Mouse (Mus musculus): ENCODE data around the gene Rpl7a. TPM values are rescaled to one million over a fixed set of nuclear protein-coding genes. Genes with fewer than 3 reads are reported as not detected.

Rpl7a gene
- total and polyA plus RNA-seq, 2 experiments from 2014 or later: 467 to 1,008 TPM

DNA sequence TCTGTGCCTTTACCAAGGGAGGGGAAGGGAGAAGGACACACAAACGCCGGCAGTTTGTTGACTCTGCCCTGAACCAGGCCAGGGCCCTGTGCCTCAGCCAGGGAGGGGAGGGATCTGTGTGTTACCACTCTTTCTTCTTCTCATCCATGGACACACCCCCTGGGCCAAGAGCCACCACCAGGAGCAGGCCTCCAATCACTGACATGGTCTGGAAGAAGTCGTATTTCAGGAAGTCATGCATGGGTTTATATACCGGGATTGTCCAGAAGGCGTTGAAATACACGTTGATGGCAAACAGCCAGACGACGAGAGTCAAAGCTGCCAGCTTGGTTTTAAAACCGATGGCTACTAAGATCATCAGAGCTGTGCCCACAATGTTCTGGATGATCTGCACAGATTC is 11.2 kb downstream of the Rpl7a start:
- Histone ChIP-seq H3K27me3 (ENCODE audit: insufficient read depth, low read length) (no peaks in the 10 kb centered on the region), H3K9ac (replicated peaks; ENCODE audit: low read length) (no peak overlapping the region), H3K4me3 (ENCODE audit: low read length) (no peak overlapping the region), H3K36me3 (ENCODE audit: insufficient read depth, low read length) (peaks cover 73% of the 10 kb centered on the region), H3K27ac (no peak overlapping the region), H3K4me1 (ENCODE audit: insufficient read depth, low read length) (peaks cover 10% of the 10 kb centered on the region), H3K9me3 (ENCODE audit: low read length) (no peaks in the 10 kb centered on the region), H3K4me2 (ENCODE audit: low read depth, low read length) (no peak overlapping the region)
- ATAC-seq (no peak), DNase-seq (ENCODE audit: low spot score) (no peak)
- 76% methylated on average over 9 of the region's 9 CpGs for WGBS
- no peak for TF ChIP-seq CTCF (IDR thresholded peaks at IDR 0.05; ENCODE audit: low read depth)

DNA sequence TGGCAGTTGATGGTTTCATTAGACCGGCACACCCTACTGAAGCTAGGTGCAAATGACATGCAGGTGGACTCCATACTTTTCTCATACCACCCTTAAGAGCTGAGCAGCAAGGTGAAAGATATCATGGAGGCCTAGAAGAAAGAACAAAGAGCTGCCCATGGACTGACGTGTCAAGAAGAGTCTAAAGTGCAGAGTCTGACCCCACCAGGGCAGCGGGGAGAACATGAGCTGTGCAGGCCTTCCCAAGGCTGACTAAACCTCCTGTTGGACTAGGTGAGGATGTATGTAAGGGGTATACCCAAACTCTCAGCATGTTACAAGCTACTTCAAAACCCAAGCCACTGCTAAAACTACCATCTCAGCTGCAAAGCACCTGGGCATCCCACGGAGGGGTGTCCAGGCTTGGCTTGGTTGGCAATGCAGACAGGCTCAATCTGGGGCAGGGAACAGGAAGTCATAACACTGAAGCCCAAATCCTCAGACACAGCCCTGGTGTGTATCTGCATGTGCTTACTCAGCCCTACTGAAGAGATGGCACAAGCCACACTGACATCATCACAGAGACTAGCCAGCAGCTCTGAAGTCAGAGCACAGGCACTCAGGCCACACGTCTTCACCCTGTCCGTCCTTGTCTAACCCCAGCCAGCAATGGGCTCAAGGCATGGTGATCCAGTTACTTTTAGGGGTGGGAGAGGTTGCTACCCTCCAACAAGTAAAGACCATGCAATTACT is 17.3 kb downstream of the Rpl7a start:
- no peak for TF ChIP-seq CTCF (IDR thresholded peaks at IDR 0.05; ENCODE audit: low read depth)

DNA sequence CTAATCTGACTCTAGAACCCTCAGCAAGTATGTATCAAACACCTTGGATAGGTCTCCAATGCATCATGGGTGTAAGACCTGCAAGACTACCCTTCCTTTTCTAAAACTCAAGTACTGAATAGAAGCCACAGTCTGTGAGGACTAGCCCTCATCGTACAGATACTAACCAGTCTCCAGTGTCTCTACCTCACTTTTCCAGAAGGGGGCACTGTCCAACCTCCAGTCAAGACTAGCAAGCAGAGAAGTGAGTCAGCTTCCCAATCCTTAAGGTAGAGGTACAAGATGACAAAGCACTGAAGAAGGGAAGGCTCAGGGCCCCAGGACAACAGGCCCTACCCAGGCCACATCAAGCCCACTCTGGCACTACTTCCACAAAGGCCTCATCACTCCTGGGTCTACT is 19.8 kb downstream of the Rpl7a start:
- ATAC-seq (no peak), DNase-seq (ENCODE audit: low spot score) (peak; percentile 75)
- no peak overlapping the region for H3K9ac ChIP-seq (replicated peaks; ENCODE audit: low read length)
- peak; percentile 74 for TF ChIP-seq CTCF (IDR thresholded peaks at IDR 0.05; ENCODE audit: low read depth)
- H3K36me3 ChIP-seq (ENCODE audit: insufficient read depth, low read length): peaks cover 3% of the 10 kb centered on the region; the same call in 1 of the 2 replicates
- H3K9me3 ChIP-seq (ENCODE audit: low read length): no peaks in the 10 kb centered on the region
- WGBS: 36% methylated on average over 1 of the region's 1 CpGs
- H3K27me3 ChIP-seq (ENCODE audit: insufficient read depth, low read length): no peaks in the 10 kb centered on the region
- H3K4me2 ChIP-seq (ENCODE audit: low read depth, low read length): no peak overlapping the region
- peaks cover 8% of the 10 kb centered on the region; the same call in 1 of the 2 replicates for H3K4me1 ChIP-seq (ENCODE audit: insufficient read depth, low read length)
- H3K4me3 ChIP-seq (ENCODE audit: low read length): no peak overlapping the region
- H3K27ac ChIP-seq: no peak overlapping the region

More for the DNA sequence above, 17.3 kb downstream of the Rpl7a start:
- Histone ChIP-seq H3K4me3 (ENCODE audit: low read length) (no peak overlapping the region), H3K9me3 (ENCODE audit: low read length) (no peaks in the 10 kb centered on the region), H3K27me3 (ENCODE audit: insufficient read depth, low read length) (no peaks in the 10 kb centered on the region), H3K4me1 (ENCODE audit: insufficient read depth, low read length) (peaks cover 8% of the 10 kb centered on the region; the same call in 1 of the 2 replicates), H3K36me3 (ENCODE audit: insufficient read depth, low read length) (peaks cover 28% of the 10 kb centered on the region), H3K9ac (replicated peaks; ENCODE audit: low read length) (0 out of 2 replicates have a peak overlapping the region, but pooled peaks have one; percentile 17), H3K27ac (no peak overlapping the region), H3K4me2 (ENCODE audit: low read depth, low read length) (no peak overlapping the region)
- DNase-seq (ENCODE audit: low spot score) (no peak), ATAC-seq (no peak)
- 90% methylated on average over 6 of the region's 6 CpGs for WGBS

DNA sequence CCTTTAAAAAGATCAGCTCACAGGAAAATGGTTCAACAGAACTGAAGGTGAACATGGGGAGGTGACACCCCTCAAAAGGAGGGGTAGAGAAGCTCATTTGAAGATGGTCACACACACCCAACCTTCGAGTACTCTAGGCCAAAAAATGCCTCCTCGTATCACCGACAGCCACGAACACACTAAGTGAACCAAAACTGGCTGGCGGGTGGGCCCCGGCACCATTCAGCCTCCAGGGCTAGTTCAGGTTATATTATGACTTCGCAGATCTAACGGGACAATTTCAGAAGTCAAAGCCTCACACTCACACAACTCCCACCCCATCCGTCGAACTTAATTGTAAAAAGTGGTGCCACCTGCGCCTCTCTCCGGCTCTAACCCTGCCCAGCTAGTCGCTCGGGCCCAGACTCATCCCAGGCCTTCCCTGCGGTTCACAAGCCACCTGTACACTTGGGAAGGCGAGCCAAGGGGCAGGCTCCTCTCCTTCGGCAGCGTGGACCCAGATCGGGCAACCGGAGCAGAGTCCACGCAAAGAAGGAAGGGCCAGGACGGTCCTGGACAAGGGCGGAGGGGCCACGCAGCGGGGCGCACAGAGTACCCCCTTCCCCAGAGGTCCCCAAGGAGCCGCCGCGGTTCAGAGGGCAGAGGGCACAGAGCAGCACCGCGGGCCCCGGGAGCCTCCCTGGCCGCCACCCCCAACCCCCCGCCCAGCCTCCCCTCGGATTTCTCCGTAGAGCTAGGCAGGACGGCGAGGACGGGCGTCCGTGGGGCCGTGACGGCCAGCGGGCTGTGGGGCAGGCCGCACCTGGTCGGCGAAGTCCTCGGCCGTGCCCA is 22.1 kb downstream of the Rpl7a start:
- H3K27ac ChIP-seq: peak overlapping the region; percentile 88
- ATAC-seq (peak; percentile 1; the same call in 1 of the 2 replicates), DNase-seq (ENCODE audit: low spot score) (no peak)
- H3K9me3 ChIP-seq (ENCODE audit: low read length): no peaks in the 10 kb centered on the region
- WGBS: 2% methylated on average over 34 of the region's 49 CpGs
- H3K27me3 ChIP-seq (ENCODE audit: insufficient read depth, low read length): no peaks in the 10 kb centered on the region
- peak overlapping the region; percentile 85 for H3K4me2 ChIP-seq (ENCODE audit: low read depth, low read length)
- peak overlapping the region; percentile 93 for H3K4me3 ChIP-seq (ENCODE audit: low read length)
- TF ChIP-seq CTCF (IDR thresholded peaks at IDR 0.05; ENCODE audit: low read depth): no peak
- no peaks in the 10 kb centered on the region for H3K36me3 ChIP-seq (ENCODE audit: insufficient read depth, low read length)
- peaks cover 8% of the 10 kb centered on the region; the same call in 1 of the 2 replicates for H3K4me1 ChIP-seq (ENCODE audit: insufficient read depth, low read length)
- peak overlapping the region; percentile 97 for H3K9ac ChIP-seq (replicated peaks; ENCODE audit: low read length)

DNA sequence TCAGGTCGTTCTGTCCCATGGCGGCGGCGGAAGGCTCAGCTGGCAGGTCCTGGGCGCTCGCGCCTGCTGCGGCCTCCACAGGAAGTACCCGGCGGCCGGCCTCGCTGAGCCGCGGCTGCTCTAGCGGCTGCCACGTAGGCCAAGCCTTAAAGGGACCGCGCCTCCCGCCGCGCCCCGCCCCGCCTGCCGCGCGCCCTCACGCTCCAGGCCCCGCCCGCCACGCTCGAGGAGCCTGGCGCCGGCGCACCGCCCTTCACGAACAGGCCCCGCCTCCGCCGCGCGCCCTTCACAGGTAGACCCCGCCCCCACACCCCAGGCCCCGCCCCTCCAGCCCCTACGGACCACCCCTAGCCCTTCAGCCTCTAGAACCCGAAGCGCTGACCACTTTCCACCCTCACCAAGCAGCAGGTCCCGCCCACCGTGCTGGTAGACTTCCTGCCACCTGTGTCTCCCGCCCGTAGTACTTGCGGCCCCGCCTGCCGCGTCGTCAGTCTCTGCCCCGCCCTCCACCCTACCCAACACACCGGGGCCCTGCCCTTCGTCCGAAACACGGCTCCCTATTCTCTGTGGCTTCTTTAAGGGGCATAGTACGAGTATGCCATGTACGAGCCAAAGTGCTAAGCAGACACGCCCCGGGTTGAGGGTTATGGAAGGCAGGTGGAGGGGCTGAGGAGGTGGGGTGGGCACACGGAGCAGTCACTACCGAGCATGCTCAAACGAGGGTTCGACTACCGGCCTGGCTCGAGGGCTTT is 22.9 kb downstream of the Rpl7a start, which contains the start of the genes Surf4 and Stkld1:
Gene Surf4, minus strand, starts transcription at position 625 of the 752 bp plus-strand sequence.
Gene Stkld1, plus strand, starts transcription at position 744 of the 752 bp plus-strand sequence.
- H3K36me3 ChIP-seq (ENCODE audit: insufficient read depth, low read length): no peaks in the 10 kb centered on the region
- under 1% methylated on average over 41 of the region's 70 CpGs for WGBS
- no peaks in the 10 kb centered on the region for H3K9me3 ChIP-seq (ENCODE audit: low read length)
- H3K27me3 ChIP-seq (ENCODE audit: insufficient read depth, low read length): no peaks in the 10 kb centered on the region
- ATAC-seq: peak; percentile 94
- peak within 1 kb of the TSS; percentile 85 for H3K4me2 ChIP-seq (ENCODE audit: low read depth, low read length)
- H3K9ac ChIP-seq (replicated peaks; ENCODE audit: low read length): peak within 1 kb of the TSS; percentile 97
- peaks cover 8% of the 10 kb centered on the region; the same call in 1 of the 2 replicates for H3K4me1 ChIP-seq (ENCODE audit: insufficient read depth, low read length)
- H3K27ac ChIP-seq: peak within 1 kb of the TSS; percentile 88
- H3K4me3 ChIP-seq (ENCODE audit: low read length): peak within 1 kb of the TSS; percentile 93
- DNase-seq (ENCODE audit: low spot score): peak; percentile 95
- TF ChIP-seq CTCF (IDR thresholded peaks at IDR 0.05; ENCODE audit: low read depth): no peak

DNA sequence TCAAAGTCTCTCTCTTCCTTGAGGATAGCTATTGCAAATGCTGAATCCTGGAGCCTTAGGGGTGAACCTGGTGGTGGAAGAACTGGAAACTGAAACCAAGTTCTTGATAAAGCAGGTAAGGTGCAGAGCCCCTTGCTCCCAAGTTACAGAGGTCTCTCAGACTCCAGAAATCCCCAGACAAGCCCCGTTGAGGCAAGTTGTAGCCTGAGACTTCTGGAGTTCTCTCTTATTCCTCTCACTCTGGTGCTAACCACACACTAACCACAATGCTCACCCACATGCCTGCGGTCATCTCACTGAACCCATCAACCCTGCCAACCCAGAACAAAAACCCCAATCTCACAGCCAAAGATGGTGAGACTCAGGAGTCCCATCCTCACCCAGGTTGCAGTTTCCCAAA is 24.7 kb downstream of the Rpl7a start:
- no peak for TF ChIP-seq CTCF (IDR thresholded peaks at IDR 0.05; ENCODE audit: low read depth)
- no peak for ATAC-seq
- Histone ChIP-seq H3K27ac (no peak overlapping the region), H3K9me3 (ENCODE audit: low read length) (no peaks in the 10 kb centered on the region), H3K27me3 (ENCODE audit: insufficient read depth, low read length) (no peaks in the 10 kb centered on the region), H3K9ac (replicated peaks; ENCODE audit: low read length) (no peak overlapping the region), H3K4me1 (ENCODE audit: insufficient read depth, low read length) (peaks cover 8% of the 10 kb centered on the region; the same call in 1 of the 2 replicates), H3K36me3 (ENCODE audit: insufficient read depth, low read length) (no peaks in the 10 kb centered on the region), H3K4me2 (ENCODE audit: low read depth, low read length) (no peak overlapping the region), H3K4me3 (ENCODE audit: low read length) (no peak overlapping the region)
- DNase-seq (ENCODE audit: low spot score): no peak
- 97% methylated on average over 2 of the region's 2 CpGs for WGBS

Data from hindbrain, postnatal 0 days (tissue).